Mouse (Mus musculus): ENCODE results near the gene Syne1.

Gene Syne1

DNA sequence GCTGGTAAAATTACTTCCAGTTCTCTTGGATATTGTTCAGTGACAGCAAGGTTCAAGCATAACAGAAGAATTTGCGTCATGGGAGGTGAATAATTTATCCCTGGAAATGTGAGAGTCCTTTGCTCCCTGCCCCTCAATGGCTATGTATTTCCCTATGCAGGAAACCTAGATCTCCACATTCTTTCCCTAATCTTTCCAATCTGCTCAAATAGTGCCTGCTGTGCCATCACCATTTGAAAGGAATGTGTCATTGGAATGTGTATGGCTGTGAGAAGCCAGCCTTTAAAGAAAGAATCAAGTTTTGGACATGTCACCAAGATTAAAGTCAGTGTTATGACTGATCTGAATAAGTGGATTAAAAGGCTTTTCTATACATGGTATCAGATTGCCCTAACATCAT is 335.3 kb downstream of the Syne1 start:
- in situ Hi-C loops (cut with MboI; ENCODE audit: low sequenced_read_pairs): no loop called here

DNA sequence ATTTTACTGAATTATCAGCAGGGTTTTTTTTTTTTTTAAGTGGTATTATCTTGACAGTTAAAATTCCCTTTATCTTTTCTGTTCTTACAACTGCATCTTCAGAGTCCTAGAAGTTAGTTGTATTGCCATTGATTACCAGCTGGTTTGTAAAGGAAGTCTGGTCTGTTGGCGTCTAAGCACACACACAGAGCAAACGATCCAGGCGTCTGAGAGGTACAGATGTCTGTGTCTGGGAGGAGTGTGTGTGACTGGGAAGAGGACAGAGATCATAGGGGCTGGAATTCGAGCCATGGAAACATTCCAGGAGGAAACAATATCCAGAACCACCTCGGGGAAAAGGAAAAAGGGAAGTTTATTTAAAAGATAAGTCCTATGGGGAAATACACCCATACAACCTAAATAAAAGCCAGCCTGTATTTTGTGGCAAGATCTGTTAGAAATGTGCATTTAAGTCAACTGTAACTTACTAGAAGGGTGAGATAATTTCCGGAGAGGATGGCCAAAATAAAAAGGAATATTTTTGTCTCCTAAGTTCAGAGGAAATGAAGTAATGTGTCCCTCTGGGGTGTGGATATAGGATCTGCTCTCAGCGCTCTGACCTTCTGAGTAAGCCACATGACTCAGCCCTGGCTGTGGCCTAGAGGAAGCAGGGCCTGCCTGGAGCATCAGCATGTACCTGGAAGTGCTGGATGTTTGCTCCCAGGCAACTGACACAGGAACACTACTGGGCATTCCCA is 343.2 kb downstream of the Syne1 start:
- in situ Hi-C loops (cut with MboI; ENCODE audit: low sequenced_read_pairs): no loop called here

DNA sequence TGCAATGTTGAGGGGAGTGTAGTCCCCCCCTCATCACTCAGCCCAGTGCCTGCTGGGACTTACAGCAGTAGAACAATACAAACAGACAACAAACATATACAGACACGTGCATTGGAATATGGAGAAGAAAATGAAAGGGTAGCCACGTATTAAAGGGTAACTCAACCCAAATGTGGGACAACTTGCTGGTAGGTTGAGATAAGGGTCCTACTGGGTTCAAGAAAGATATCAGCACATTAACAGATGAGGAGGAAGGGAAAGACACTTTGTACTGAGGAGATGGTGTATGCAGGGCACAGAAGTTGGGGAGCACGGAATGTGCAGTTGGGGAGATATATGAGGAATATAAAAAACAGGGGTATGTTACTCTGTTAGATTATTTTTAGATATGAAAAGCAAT is 345.3 kb downstream of the Syne1 start:
- in situ Hi-C loops (cut with MboI; ENCODE audit: low sequenced_read_pairs): no loop called here

DNA sequence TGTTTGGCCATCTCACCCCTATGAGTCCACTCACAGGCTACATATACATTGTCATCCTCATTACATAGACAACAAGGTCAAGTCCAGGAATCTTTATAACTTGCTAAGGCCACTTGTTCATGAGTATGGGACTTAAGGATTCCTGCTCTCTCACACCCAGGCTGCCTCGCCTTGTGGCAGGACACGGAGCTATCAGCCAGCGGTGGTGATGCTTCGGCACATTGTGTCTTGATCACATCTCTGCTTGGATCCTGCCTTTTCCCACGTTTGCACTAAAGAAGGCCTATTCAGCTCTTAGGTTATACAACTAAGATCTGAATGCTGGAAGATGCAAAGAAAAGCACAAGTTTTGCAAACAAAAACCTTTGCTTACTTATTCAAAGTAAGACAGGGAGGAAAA is 345.7 kb downstream of the Syne1 start:
- in situ Hi-C loops (cut with MboI; ENCODE audit: low sequenced_read_pairs): no loop called here

DNA sequence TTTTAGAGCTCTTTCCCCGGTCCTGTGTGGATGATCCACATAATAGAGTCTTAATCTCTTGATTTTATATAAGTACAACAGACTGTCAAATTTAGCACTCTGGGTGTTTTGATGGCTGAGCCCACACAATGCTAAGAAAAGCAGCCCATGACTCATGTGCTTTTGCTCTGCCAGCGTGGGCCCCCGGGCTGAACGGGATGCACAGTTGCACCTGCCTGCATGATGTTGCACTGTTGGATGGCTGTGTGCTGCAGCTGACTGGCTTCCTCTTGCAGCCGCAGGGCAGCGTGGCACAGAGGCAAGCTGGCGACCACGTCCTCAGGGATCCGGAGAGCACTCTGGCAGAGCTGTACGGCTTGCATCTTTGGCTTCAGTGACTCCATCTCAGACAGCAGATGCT is 347.4 kb downstream of the Syne1 start:
- in situ Hi-C loops (cut with MboI; ENCODE audit: low sequenced_read_pairs): no loop called here

DNA sequence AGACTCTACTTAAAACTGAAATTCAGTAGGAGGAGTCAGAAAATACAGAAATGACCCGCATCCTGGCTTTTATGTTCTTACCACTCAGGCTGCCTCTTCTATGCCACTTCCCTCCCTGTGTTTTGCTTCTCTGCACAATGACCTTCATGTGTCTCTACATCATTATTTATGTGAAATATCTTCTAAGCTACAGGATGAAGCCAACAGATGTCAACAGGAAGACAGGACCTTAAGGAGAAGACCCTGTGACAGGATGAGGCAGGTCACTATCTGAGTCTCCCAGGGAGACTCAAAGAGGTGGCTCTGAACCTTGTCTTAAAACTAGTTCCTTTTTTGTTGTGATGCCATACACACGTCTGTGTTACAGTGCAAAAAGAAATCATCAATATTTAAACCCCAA is 353.9 kb downstream of the Syne1 start:
- in situ Hi-C loops (cut with MboI; ENCODE audit: low sequenced_read_pairs): no loop called here

DNA sequence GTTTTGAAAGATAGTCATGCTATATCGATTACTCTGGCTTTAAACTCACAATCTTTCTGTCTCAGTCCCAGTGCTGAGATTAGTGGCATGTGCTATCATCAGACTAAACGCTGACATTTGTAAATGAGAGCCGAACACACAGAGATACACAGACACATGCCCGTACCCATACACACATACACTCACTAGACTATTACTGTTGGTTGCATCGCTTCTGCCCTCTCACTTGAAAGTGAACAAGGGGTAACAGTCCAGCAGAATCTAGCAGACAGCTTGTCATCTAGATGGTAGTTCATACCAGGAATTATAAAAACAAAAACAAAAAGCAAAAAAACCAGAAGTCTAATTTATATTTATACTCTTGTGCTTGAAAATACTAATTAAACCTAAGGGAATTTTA is 355.0 kb downstream of the Syne1 start:
- in situ Hi-C loops (cut with MboI; ENCODE audit: low sequenced_read_pairs): no loop called here

DNA sequence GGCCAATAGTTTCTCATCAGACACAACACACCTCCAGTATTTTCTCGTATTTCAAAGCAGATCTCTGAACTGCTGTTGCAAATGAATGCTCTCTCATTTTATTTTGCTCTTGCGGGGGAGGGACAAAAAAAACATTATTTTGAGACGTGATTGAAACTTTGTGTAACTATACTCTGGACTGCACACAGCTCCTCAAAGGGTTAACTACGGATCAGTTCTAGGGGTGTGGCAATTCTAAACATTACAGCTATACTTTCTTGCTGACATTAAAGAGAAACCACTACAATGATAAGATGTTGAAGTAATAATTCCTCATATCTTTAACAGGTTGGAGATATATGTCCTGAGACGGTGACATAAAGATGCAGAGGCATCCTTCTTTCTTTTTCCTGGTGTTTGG is 356.0 kb downstream of the Syne1 start:
- in situ Hi-C loops (cut with MboI; ENCODE audit: low sequenced_read_pairs): no loop called here

DNA sequence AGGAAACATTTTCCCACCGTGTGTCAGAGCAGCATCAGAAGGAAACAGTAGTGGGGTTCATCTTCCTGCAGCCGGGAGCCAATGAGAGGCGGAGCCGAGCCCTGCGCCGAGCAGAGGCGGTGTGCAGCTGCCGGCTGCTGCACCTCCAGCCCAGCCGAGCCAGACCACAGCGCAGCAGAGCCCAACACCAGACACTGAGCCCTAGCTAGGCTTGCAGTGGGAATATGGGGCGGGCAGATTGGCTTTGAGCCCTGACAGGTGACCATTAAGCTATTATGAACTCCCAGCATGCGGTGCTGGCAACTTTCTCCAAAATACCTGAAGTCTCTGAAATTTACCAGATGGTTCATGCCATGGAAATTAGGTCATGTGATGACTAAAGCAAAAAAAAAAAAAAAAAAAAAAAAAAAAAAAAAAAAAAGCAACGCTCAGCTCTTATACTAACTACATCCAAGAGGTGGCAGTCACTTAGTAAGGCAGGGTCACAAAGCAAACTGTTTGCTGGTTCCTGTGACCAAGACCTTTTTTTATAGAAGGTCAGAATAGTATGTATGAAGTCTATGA is 356.5 kb downstream of the Syne1 start:
- in situ Hi-C loops (cut with MboI; ENCODE audit: low sequenced_read_pairs): no loop called here

DNA sequence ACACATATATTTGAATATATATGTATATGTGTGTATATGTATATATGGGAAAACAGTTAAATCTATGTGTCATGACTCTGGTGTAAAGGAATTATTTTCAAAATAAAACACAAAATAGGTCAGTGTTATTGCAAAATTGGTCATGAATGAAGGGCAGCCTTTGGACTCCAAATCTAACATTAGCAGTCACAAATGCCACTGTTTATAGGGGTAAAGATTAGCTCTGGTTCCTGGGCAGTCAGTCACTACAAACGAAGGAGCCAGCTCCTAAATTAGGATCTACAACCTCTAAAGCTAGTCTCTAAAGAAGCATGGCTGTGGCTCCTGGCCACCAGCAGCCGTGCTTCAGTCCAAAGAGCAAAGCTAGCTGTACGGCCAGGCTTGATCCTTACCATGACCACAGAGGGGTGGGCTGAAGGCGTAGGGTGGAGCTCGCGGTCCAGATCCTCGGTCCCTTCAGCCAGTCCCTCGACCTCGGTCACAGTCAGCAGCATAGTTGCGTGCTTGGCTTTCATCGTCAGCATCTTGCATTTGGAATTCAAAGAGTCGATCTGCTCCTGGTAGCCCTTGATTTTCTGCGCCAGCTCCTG is 357.1 kb downstream of the Syne1 start:
- in situ Hi-C loops (cut with MboI; ENCODE audit: low sequenced_read_pairs): no loop called here

DNA sequence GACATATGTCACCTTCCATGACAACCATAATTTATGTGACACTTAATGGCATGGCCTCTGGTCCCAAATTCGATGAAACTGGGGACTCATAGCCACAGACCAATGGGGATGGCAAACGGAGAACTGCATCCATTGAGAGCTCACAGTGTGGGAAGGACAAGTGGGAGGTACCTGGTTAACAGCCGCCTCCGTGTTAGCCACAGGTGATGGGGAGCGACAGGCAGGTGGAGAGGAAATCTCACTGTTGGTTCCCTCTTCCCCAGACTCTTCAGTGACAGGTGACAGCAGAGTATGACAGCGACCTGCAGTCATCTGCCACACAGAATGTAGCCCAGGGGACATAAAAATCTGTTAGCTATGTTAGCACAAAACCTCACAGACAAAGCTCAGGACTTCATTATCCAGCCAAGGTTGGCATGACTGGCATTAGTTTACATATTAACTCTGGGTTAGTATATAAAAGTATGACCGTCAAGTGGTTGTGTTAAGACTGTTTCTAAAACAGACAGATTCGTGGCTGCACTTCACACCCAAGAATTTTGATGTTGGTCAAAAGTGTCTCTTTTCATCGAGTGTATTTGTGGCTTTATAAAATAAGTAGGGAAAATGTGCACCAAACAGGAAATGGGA is 358.3 kb downstream of the Syne1 start:
- in situ Hi-C loops (cut with MboI; ENCODE audit: low sequenced_read_pairs): no loop called here

DNA sequence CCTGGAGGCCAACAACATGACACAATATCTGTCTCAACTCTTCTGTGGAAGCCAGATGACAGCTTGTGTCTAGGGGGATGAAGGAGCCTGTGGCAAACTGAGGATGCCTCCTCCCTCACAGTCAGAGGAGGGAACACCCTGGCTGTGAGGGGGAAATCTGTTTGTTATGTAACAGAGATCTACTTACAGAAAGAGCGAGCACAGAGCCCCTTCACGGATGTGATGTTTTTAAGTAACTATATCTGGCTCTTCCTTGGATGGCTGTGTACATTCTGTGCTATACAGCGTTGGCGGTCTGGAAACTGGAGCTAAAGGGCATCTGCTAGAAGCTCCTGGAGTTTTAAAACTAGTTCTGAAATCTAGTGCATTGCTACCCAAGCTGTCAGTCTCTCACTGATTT is 360.5 kb downstream of the Syne1 start:
- in situ Hi-C loops (cut with MboI; ENCODE audit: low sequenced_read_pairs): no loop called here

DNA sequence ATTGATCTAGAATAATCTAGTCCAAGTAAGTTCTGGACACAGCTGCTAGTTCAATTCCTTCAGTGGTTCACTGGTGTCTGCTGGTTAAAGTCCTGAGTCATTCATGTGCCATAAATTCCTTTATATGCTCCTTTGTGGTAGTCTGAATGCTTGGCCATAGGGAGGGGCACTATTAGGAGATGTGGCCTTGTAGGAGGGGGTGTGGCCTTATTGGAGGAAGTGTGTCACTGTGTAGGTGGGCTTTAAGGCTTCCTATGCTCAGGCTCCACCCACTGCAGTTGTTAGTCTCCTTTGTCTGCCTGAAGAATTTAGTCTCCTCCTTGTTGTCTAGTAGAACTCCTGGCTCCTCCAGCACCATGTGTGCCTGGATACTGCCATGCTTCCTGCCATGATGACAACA is 362.4 kb downstream of the Syne1 start:
- in situ Hi-C loops (cut with MboI; ENCODE audit: low sequenced_read_pairs): no loop called here

DNA sequence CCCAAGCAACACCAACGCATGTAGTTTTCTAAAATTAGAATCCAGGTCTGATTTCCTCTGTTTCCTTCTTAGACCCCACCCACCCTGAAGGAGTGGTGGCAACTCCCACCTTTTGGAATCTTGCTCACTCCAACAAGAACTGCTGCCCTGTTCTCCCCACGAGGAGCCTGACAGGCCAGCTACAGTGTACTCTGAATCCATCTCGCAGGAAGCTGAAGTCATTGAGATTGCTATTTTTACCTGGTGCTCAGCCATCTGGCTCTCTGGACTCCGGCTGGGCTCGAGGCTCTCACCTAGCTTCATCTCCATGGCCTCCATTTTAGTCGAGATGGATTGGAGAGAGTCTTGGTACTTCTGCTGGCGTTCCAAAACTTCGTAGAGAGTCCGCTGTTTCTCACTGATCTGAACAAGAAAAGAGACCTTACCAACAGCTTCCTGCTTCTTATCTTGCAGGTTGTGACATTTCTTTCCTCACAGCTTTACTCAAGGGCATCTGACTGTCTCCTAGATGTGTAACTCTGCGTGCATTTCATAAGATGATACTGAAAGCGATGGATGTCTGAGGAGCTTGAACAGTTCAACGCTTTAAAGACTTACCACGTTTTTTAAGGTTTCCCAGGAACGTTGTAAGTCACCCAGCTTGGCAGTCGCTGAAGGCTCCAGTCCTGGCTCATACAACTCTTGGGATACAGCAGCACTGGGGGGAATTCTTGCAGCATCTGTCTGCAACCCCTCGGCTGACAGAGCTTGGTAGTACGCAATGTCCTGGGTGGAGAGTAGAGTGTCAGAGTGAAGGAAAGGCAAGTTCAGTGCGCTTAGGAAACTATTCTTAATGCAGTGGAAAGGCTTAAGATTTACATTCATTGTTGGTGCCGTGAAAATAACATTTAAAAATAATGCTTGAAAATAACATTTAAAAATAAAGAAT is 365.9 kb downstream of the Syne1 start:
- in situ Hi-C loops (cut with MboI; ENCODE audit: low sequenced_read_pairs): no loop called here

DNA sequence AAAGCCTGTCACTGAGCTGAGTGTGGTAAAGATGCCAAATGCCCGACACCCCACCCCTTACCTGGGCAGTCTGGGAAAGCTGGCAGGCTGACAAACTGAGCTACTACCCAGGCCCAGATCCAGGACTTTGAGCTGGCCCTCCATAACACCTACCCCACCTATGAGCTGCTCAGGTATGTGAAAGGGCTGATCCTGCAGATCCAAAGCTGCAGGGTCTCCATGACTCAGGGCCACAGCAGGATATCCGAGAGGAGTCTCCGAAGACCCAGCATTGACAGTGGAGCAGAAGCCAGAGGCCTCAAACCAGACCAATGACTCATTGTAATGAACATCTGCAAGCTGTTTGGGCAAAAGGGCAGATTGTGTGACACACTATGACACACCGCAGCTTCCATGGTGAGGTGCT is 369.5 kb downstream of the Syne1 start:
- in situ Hi-C loops (cut with MboI; ENCODE audit: low sequenced_read_pairs): no loop called here

DNA sequence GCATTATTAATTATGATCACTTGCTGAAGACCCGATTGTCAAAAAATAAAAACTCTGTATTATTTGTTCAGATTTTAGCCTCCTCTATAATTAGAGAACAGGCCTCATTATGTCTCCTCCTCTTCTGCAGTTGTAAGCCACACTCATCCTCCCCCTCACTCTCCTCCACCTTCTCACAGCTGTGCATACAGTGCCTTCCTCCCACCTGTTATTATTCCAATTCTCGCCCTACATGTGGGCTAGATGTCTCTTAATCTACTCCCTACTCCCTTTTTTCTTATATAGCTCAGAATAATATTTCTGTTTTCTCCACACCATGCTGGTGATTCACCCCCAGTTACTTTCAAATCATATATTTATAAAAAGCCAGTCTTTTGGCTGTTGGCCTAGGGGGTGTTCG is 371.4 kb downstream of the Syne1 start:
- in situ Hi-C loops (cut with MboI; ENCODE audit: low sequenced_read_pairs): no loop called here

DNA sequence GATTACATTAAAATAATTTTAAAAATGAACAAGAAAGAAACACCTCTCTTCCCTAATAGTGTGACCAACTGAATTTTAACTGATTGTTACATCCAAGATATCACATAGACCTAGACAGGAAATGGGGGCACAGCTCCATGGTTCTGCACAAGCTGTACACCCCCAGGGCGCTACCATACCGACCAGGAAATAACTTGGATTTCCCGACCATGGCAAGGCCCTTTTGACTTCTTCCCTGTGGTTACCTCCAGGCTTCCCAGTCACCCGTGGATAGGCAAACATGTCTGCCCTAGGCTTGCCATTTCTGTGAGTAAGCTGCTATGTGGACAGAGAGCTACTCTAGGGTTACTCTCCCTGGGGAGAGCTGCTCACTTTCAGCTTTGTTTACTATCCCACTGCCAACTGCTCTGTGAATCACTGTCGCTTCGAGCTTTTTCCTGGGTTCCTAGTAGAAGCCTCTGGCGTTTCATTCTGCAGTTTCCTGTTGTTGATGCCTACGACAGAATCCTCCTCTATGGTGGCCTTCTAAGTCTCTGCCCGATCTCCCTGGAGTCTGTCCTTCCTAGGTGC is 373.8 kb downstream of the Syne1 start:
- in situ Hi-C loops (cut with MboI; ENCODE audit: low sequenced_read_pairs): no loop called here

DNA sequence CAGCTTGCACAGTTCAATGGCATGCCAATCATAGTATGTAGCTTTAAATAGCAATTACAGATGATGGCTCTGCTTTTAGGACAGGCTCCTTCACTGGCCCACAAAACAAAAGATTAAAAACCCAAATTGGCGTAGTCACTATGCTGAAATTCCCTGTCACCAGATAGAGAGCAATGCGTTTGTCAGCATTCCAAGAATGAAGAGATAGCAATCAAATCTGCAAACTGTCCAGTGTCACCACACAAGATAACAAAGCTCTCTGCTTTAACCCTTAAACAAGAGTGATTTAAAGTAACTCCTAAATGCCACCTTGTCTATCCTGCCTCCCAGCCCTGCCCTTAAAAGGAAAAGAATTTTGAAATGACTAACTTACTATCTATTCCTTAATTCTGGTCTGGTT is 374.9 kb downstream of the Syne1 start:
- in situ Hi-C loops (cut with MboI; ENCODE audit: low sequenced_read_pairs): no loop called here

DNA sequence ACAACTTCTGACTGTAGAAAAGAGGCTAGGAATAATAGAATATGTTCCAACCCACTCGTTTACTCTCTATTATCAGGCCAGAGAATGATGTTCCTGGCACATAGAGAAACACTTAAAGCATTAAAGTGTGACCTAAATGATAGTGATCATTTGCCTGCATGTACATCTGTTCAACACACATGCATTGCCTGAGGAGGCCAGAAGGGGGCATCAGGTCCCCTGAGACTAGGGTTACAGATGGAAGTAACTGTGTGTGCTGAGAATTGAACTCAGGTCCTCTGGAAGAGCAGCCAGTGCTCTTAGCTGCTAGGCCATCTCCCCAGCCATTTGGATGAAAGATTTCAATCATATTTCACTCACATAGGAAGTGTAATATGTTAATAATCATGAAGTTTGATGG is 380.9 kb downstream of the Syne1 start:
- in situ Hi-C loops (cut with MboI; ENCODE audit: low sequenced_read_pairs): loop anchor here (25.0 kb wide), 1 partner anchor 758 kb away; no protein-coding TSS in a partner anchor

DNA sequence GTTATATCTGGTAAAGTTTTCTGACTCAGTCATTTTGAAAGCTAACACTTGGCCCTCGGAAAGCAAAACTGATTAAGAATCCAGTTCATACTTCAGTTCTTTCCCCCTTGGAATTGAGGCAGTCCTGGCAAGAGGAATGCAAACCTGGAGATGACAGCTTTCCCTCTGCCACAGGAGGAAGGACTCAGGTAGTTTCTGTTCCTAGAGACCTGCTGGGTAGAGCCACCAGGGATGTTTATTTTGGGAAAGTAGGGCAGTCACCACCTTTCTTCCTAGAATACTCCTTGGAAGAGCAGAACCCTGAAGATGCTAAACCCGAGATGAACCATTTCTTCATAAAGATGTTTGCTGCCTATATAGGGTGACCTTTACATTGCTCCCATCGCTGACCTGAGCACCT is 383.8 kb downstream of the Syne1 start:
- in situ Hi-C loops (cut with MboI; ENCODE audit: low sequenced_read_pairs): loop anchor here (25.0 kb wide), 1 partner anchor 755 kb away; no protein-coding TSS in a partner anchor

DNA sequence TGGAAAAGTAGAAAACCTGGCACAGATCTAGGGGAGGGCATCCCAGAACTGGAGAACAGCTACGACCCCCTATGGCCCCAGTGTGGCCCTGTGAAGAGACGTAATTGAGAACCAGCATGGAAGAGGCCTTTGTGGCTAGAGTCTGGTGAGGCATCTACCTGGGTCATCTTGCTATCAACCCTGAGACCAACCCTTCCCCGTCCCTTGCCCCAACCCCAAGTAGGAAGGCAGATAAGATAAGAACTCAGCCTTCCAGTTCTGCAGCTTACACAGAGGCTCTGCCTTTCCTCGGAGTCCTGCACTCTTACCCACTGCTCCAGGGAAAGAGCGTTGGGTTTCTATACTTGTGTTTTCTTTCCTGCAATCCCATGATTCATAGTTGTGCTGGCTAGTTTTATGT is 385.8 kb downstream of the Syne1 start:
- in situ Hi-C loops (cut with MboI; ENCODE audit: low sequenced_read_pairs): loop anchor here (25.0 kb wide), 1 partner anchor 753 kb away; no protein-coding TSS in a partner anchor
